In the genomic region with DNA sequence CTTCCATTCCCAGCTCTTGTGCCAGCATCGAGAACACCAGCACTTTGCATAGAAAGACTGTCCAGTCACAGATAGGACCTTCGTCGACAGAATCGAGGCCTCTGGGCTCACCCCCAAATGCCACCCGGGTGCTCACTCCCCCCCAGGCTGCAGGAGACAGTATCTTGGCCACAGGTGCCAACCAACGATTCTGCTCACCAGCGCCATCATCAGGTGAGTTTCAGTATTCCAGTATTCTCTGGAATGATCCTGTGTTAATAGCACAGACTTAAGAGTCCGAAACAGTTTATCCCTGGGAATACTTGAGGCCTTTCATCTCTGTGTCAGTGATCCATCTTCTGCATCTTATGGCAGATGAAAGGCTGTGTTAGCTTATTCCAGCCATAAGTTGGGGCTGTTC, we compare ENCODE assay signal across 10 mouse cellular contexts. TPM values are rescaled to one million over a fixed set of nuclear protein-coding genes. Genes with fewer than 3 reads are reported as not detected.
A peak's percentile ranks its signal among the peaks of the same experiment; 100 is the strongest.
DNase-seq lines count a peak whose midpoint lies in the region; ATAC-seq lines count a peak whose summit lies in the region.
"Had no signal": no experiment of that assay in that cellular context is flagged by ENCODE, and none has a peak within 500 bp of the region (broad histone marks: within the 10 kb centered on the region; RNA-seq: fewer than 3 reads in every experiment).

No protein-coding gene starts in this region.

- H3K4me3 ChIP-seq in liver, embryonic 11.5 days (ENCODE audit: low read depth, low read length): no peak overlapping the region
- H3K4me3 ChIP-seq: heart, embryonic 13.5 days had no signal

- H3K36me3 ChIP-seq in liver, embryonic 11.5 days (ENCODE audit: control insufficient read depth, insufficient read depth, low read length): peaks cover 65% of the 10 kb centered on the region

- H3K4me1 ChIP-seq in liver, embryonic 11.5 days (replicated peaks; ENCODE audit: control insufficient read depth, insufficient read depth, low read length): no peaks in the 10 kb centered on the region; the same call in 1 of the 2 replicates

- no peaks in the 10 kb centered on the region for H3K27me3 ChIP-seq in liver, embryonic 11.5 days (replicated peaks; ENCODE audit: control insufficient read depth, insufficient read depth, low read length)
- H3K27me3 ChIP-seq: heart, embryonic 13.5 days had no signal

- H3K27ac ChIP-seq in liver, embryonic 11.5 days (ENCODE audit: low read depth, low read length): no peak overlapping the region
- H3K27ac ChIP-seq: heart, embryonic 13.5 days; macrophage had no signal

- DNase-seq in cerebellum, postnatal 10 days: peak; percentile 48 to 76
- no peak for DNase-seq in cerebellum, adult 8-10 months
- DNase-seq in liver: peak; percentile 38
- no peak for DNase-seq in liver, embryonic 11.5 days (ENCODE audit: low spot score)
- peak; percentile 26 for DNase-seq in T-cell, adult 2 months (ENCODE audit: low spot score)
- peak; percentile 53 for DNase-seq in lung, postnatal 10 days
- DNase-seq in urinary bladder, postnatal 10 days (ENCODE audit: low spot score): no peak
- DNase-seq in kidney, postnatal 14 days: no peak

- H3K4me2 ChIP-seq in liver, embryonic 11.5 days: no peak overlapping the region
- H3K4me2 ChIP-seq: heart, embryonic 13.5 days had no signal

- H3K9ac ChIP-seq in liver, embryonic 11.5 days (ENCODE audit: low read depth, low read length): no peak overlapping the region
- H3K9ac ChIP-seq: heart, embryonic 13.5 days had no signal

- no peaks in the 10 kb centered on the region for H3K9me3 ChIP-seq in liver, embryonic 11.5 days (ENCODE audit: control insufficient read depth, low read length)
- H3K9me3 ChIP-seq: heart, embryonic 13.5 days had no signal

- 79% methylated on average over 8 of the region's 8 CpGs for WGBS in liver, embryonic 11.5 days

- no peak for ATAC-seq in liver, embryonic 11.5 days (replicated peaks; ENCODE audit: low FRiP score)

RNA-seq across cellular contexts. Expression of gene Dhrs13, which starts 8.5 kb away (rescaled TPM):
- polyA plus RNA-seq in liver, embryonic 11.5 days (2014; fragmentation: Nextera tagmentation; extraction: Ambion mirVana): 23.8 and 24.9 TPM in 2 replicates

RNA-seq across cellular contexts. Expression of gene Flot2, which starts 14.1 kb away (rescaled TPM):
- polyA plus RNA-seq in liver, embryonic 11.5 days (2014; fragmentation: Nextera tagmentation; extraction: Ambion mirVana): 44.8 TPM in 2 replicates

RNA-seq across cellular contexts. Expression of gene Phf12, which starts 41.1 kb away (rescaled TPM):
- 17.0 and 18.6 TPM in 2 replicates for polyA plus RNA-seq in liver, embryonic 11.5 days (2014; fragmentation: Nextera tagmentation; extraction: Ambion mirVana)

RNA-seq across cellular contexts. Expression of gene Eral1, which starts 56.6 kb away (rescaled TPM):
- 39.0 and 40.8 TPM in 2 replicates for polyA plus RNA-seq in liver, embryonic 11.5 days (2014; fragmentation: Nextera tagmentation; extraction: Ambion mirVana)

Comparison
In these comparisons a context has a peak if more than half of its experiments do, and no peak if none do; other contexts are left out.
1. DNase-seq: peak in cerebellum, postnatal 10 days (2 of 2), liver (single experiment), T-cell, adult 2 months (single experiment) and lung, postnatal 10 days (single experiment); none in cerebellum, adult 8-10 months (single experiment), liver, embryonic 11.5 days (single experiment), urinary bladder, postnatal 10 days (single experiment) and kidney, postnatal 14 days (single experiment).